ENCODE assay signal across 19 mouse cellular contexts in the genomic region with DNA sequence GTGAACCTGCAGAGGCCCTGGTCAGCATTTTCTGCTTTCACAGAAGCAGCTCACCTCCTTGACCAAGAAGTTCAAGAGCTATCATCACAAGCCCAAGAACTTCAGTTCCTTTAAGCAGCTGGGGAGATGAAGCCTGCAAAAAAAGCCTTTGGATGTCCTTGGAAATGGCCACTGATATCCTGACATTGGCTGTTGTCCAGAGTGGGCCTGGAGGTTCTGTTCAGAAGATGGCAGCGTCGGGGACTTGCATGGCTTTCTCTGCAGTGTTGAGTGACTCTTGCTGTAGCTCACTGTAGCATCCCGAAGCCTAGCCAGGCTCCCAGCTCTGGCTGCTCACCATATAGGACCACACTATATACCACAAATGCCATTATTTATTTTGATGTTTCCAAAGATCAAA. TPM values are rescaled to one million over a fixed set of nuclear protein-coding genes. Genes with fewer than 3 reads are reported as not detected.
A peak's percentile ranks its signal among the peaks of the same experiment; 100 is the strongest.
DNase-seq lines count a peak whose midpoint lies in the region; ATAC-seq and TF ChIP-seq lines count a peak whose summit lies in the region.
"Had no signal": no experiment of that assay in that cellular context is flagged by ENCODE, and none has a peak within 500 bp of the region (broad histone marks: within the 10 kb centered on the region; RNA-seq: fewer than 3 reads in every experiment).

No protein-coding gene starts in this region.

- H3K4me2 ChIP-seq in kidney, postnatal 0 days (ENCODE audit: low read length), result no peak overlapping the region
- H3K4me2 ChIP-seq: embryonic facial prominence, embryonic 12.5 days; forebrain, embryonic 13.5 days; forebrain, embryonic 15.5 days had no signal

- peak overlapping the region; percentile 6; the same call in 1 of the 2 replicates for H3K27ac ChIP-seq in kidney, postnatal 0 days
- H3K27ac ChIP-seq: embryonic facial prominence, embryonic 10.5 days; embryonic facial prominence, embryonic 12.5 days; forebrain, embryonic 13.5 days; forebrain, embryonic 15.5 days had no signal

- H3K36me3 ChIP-seq in kidney, postnatal 0 days (ENCODE audit: insufficient read depth, low read length), result peaks cover 64% of the 10 kb centered on the region

- H3K27me3 ChIP-seq in kidney, postnatal 0 days (ENCODE audit: insufficient read depth, low read length), result no peaks in the 10 kb centered on the region
- H3K27me3 ChIP-seq: embryonic facial prominence, embryonic 12.5 days; forebrain, embryonic 13.5 days; forebrain, embryonic 15.5 days had no signal

- no peak overlapping the region for H3K4me3 ChIP-seq in kidney, postnatal 0 days (replicated peaks; ENCODE audit: low read depth, low read length)
- H3K4me3 ChIP-seq: embryonic facial prominence, embryonic 10.5 days; embryonic facial prominence, embryonic 12.5 days; forebrain, embryonic 13.5 days; forebrain, embryonic 15.5 days had no signal

- DNase-seq in adrenal gland, adult 2 months, result peak; percentile 56
- DNase-seq in adrenal gland, adult 8-10 months, result no peak
- DNase-seq in adrenal gland, postnatal 25 days, result peak; percentile 29
- DNase-seq in adrenal gland, postnatal 4 days (ENCODE audit: low spot score in 2 of 2), result no peak
- no peak for DNase-seq in kidney, postnatal 0 days (ENCODE audit: low spot score)
- no peak for DNase-seq in kidney, adult 18-20 months
- peak; percentile 55 to 62 for DNase-seq in adrenal gland, postnatal 36 days
- DNase-seq in Muller cell, postnatal 12 days (ENCODE audit: inconsistent ontology term), result no peak
- DNase-seq: cerebellum, adult 11-12 months; cerebellum, adult 2 months; cerebellum, adult 9-10 months; cerebellum, postnatal 10 days; cerebellum, postnatal 25 days; forebrain, postnatal 0 days had no signal

- ATAC-seq in kidney, postnatal 0 days (replicated peaks; ENCODE audit: low FRiP score, low read depth), result no peak
- ATAC-seq: forebrain, embryonic 13.5 days; forebrain, embryonic 15.5 days; forebrain, postnatal 0 days had no signal

- TF ChIP-seq CTCF in kidney, postnatal 0 days (IDR thresholded peaks at IDR 0.05; ENCODE audit: low read depth), result no peak

- no peak overlapping the region for H3K9ac ChIP-seq in kidney, postnatal 0 days (ENCODE audit: low read depth, low read length)
- H3K9ac ChIP-seq: embryonic facial prominence, embryonic 12.5 days; forebrain, embryonic 13.5 days; forebrain, embryonic 15.5 days; forebrain, postnatal 0 days had no signal

- H3K4me1 ChIP-seq in kidney, postnatal 0 days (replicated peaks; ENCODE audit: insufficient read depth, low read length), result peaks cover 24% of the 10 kb centered on the region

- 87% methylated on average over 3 of the region's 3 CpGs for WGBS in kidney, postnatal 0 days

- no peaks in the 10 kb centered on the region for H3K9me3 ChIP-seq in kidney, postnatal 0 days (replicated peaks; ENCODE audit: low read length)
- H3K9me3 ChIP-seq: embryonic facial prominence, embryonic 10.5 days; embryonic facial prominence, embryonic 12.5 days; forebrain, embryonic 13.5 days; forebrain, embryonic 15.5 days; G1E had no signal

RNA-seq across cellular contexts. Expression of a gene that starts 3.4 kb away (rescaled TPM):
- total RNA-seq in adrenal gland, adult 2 months (2021), result 100 to 1,000 TPM; 108 to 115 TPM
- polyA plus RNA-seq in adrenal gland, adult 2 months (2012; rRNA removed), result 67.9 and 77.7 TPM in 2 replicates
- total RNA-seq in adrenal gland, adult 8-10 months (2022), result 100 to 1,000 TPM; 128 to 137 (median 135) TPM
- 109 and 117 TPM in 2 replicates for total RNA-seq in adrenal gland, postnatal 25 days (2021)
- total RNA-seq in adrenal gland, postnatal 4 days (2021), result 100 to 1,000 TPM in 1 of 2 experiments, 10 to 100 TPM in 1; 90.9 to 103 TPM
- 62.5 and 64.1 TPM in 2 replicates for polyA plus RNA-seq in kidney, postnatal 0 days (2015; fragmentation: Nextera tagmentation; extraction: Ambion mirVana)
- total RNA-seq in adrenal gland, postnatal 36 days (2021), result 100 to 1,000 TPM in 1 of 2 experiments, 10 to 100 TPM in 1; 99.3 to 120 TPM

RNA-seq across cellular contexts. Expression of a gene that starts 3.5 kb away (rescaled TPM):
- 10 to 100 TPM; 38.4 to 47.9 TPM for total RNA-seq in adrenal gland, adult 2 months (2021)
- 22.5 and 28.5 TPM in 2 replicates for polyA plus RNA-seq in adrenal gland, adult 2 months (2012; rRNA removed)
- 10 to 100 TPM; 43.1 to 55.8 (median 52.2) TPM for total RNA-seq in adrenal gland, adult 8-10 months (2022)
- total RNA-seq in adrenal gland, postnatal 25 days (2021), result 44.2 and 45.9 TPM in 2 replicates
- 10 to 100 TPM; 42.6 to 43.6 TPM for total RNA-seq in adrenal gland, postnatal 4 days (2021)
- 37.2 and 39.4 TPM in 2 replicates for polyA plus RNA-seq in kidney, postnatal 0 days (2015; fragmentation: Nextera tagmentation; extraction: Ambion mirVana)
- total RNA-seq in adrenal gland, postnatal 36 days (2021), result 10 to 100 TPM; 37.5 to 40.1 TPM

RNA-seq across cellular contexts. Expression of a gene that starts 9.1 kb away (rescaled TPM):
- total RNA-seq in adrenal gland, adult 2 months (2021), result 100 to 1,000 TPM; 543 to 545 TPM
- 233 and 258 TPM in 2 replicates for polyA plus RNA-seq in adrenal gland, adult 2 months (2012; rRNA removed)
- 100 to 1,000 TPM; 424 to 496 (median 462) TPM for total RNA-seq in adrenal gland, adult 8-10 months (2022)
- 481 and 517 TPM in 2 replicates for total RNA-seq in adrenal gland, postnatal 25 days (2021)
- total RNA-seq in adrenal gland, postnatal 4 days (2021), result 100 to 1,000 TPM; 585 to 598 TPM
- 668 and 686 TPM in 2 replicates for polyA plus RNA-seq in kidney, postnatal 0 days (2015; fragmentation: Nextera tagmentation; extraction: Ambion mirVana)
- total RNA-seq in adrenal gland, postnatal 36 days (2021), result 100 to 1,000 TPM; 527 to 531 TPM

RNA-seq across cellular contexts. Expression of a gene that starts 9.2 kb away (rescaled TPM):
- 10 to 100 TPM; 48.3 to 56.8 TPM for total RNA-seq in adrenal gland, adult 2 months (2021)
- polyA plus RNA-seq in adrenal gland, adult 2 months (2012; rRNA removed), result 45.0 and 45.5 TPM in 2 replicates
- 10 to 100 TPM; 51.6 to 73.6 (median 62.4) TPM for total RNA-seq in adrenal gland, adult 8-10 months (2022)
- 43.2 and 54.2 TPM in 2 replicates for total RNA-seq in adrenal gland, postnatal 25 days (2021)
- total RNA-seq in adrenal gland, postnatal 4 days (2021), result 10 to 100 TPM; 61.2 to 65.8 TPM
- 38.6 and 42.2 TPM in 2 replicates for polyA plus RNA-seq in kidney, postnatal 0 days (2015; fragmentation: Nextera tagmentation; extraction: Ambion mirVana)
- total RNA-seq in adrenal gland, postnatal 36 days (2021), result 10 to 100 TPM; 54.5 to 56.6 TPM

RNA-seq across cellular contexts. Expression of a gene that starts 14.0 kb away (rescaled TPM):
- total RNA-seq in adrenal gland, adult 2 months (2021), result 100 to 1,000 TPM; 162 to 168 TPM
- 424 and 468 TPM in 2 replicates for polyA plus RNA-seq in adrenal gland, adult 2 months (2012; rRNA removed)
- 100 to 1,000 TPM; 161 to 218 (median 182) TPM for total RNA-seq in adrenal gland, adult 8-10 months (2022)
- 152 and 210 TPM in 2 replicates for total RNA-seq in adrenal gland, postnatal 25 days (2021)
- 100 to 1,000 TPM; 151 to 163 TPM for total RNA-seq in adrenal gland, postnatal 4 days (2021)
- 186 and 216 TPM in 2 replicates for polyA plus RNA-seq in kidney, postnatal 0 days (2015; fragmentation: Nextera tagmentation; extraction: Ambion mirVana)
- 100 to 1,000 TPM; 190 to 191 TPM for total RNA-seq in adrenal gland, postnatal 36 days (2021)

Comparison
In these comparisons a context has a peak if more than half of its experiments do, and no peak if none do; other contexts are left out.
1. DNase-seq: peak in adrenal gland, adult 2 months (single experiment), adrenal gland, postnatal 25 days (single experiment) and adrenal gland, postnatal 36 days (2 of 2); none in adrenal gland, adult 8-10 months (single experiment), adrenal gland, postnatal 4 days (0 of 2), kidney, postnatal 0 days (single experiment), kidney, adult 18-20 months (single experiment) and Muller cell, postnatal 12 days (single experiment).